Mouse (Mus musculus) kidney, postnatal 0 days (tissue): ENCODE measurements around the gene Arhgef10l. TPM values are rescaled to one million over a fixed set of nuclear protein-coding genes. Genes with fewer than 3 reads are reported as not detected.

Experiments used
- ATAC-seq: fragments of 200-750 bp; cut with Nextera tagmentation; replicated peaks from 2 replicates; pipeline ENCODE4 v1.8.0; 2017; ENCODE audit warnings: low read depth, moderate number of reproducible peaks, moderate TSS enrichment, moderate library complexity; ENCODE audit not compliant: low FRiP score
- DNase-seq: peaks from one replicate; pipeline ENCODE4 v3.0.0-alpha.2; 2016; ENCODE audit warnings: low spot score
- H3K27ac ChIP-seq: fragments of 300-500 bp; sonication (generic); 2 replicates; pipeline ENCODE4 v1.5.1; 2014; ENCODE audit warnings: mild to moderate bottlenecking
- H3K27me3 ChIP-seq: fragments of 300-500 bp; sonication (generic); 2 replicates; pipeline ENCODE4 v1.6.1; 2014; ENCODE audit warnings: low read length, mixed read lengths; ENCODE audit not compliant: insufficient read depth
- H3K36me3 ChIP-seq: fragments of 300-500 bp; sonication (generic); 2 replicates; pipeline ENCODE4 v1.6.1; 2014; ENCODE audit warnings: low read length, mixed read lengths; ENCODE audit not compliant: insufficient read depth
- H3K4me1 ChIP-seq: fragments of 300-500 bp; sonication (generic); replicated peaks from 2 replicates; pipeline ENCODE4 v1.6.1; 2014; ENCODE audit warnings: antibody characterized with exemption, low read length, mixed read lengths; ENCODE audit not compliant: insufficient read depth
- H3K4me2 ChIP-seq: fragments of 300-500 bp; sonication (generic); 2 replicates; pipeline ENCODE4 v1.6.1; 2014; ENCODE audit warnings: mild to moderate bottlenecking, low read length, moderate library complexity, mixed read lengths
- H3K4me3 ChIP-seq: fragments of 300-500 bp; sonication (generic); replicated peaks from 2 replicates; pipeline ENCODE4 v1.5.1; 2014; ENCODE audit warnings: low read depth, low read length
- H3K9ac ChIP-seq: fragments of 300-500 bp; sonication (generic); 2 replicates; pipeline ENCODE4 v1.6.1; 2014; ENCODE audit warnings: low read depth, low read length
- H3K9me3 ChIP-seq: fragments of 300-500 bp; sonication (generic); replicated peaks from 2 replicates; pipeline ENCODE4 v1.6.1; 2016; ENCODE audit warnings: low read length, inconsistent platforms, mixed read lengths
- CTCF ChIP-seq: IDR thresholded peaks from 2 replicates; pipeline ENCODE4 v1.5.1; 2016; ENCODE audit warnings: antibody characterized with exemption, low read depth, mild to moderate bottlenecking, moderate library complexity
- WGBS: fragments of 180-500 bp; shearing (Covaris S2); extraction: QIAGEN DNeasy Blood & Tissue Kit; methylation state at CpG from one replicate; pipeline ENCODE4 v1.1.7; 2014; 5-methylcytosine and 5-hydroxymethylcytosine counted together
- polyA plus RNA-seq: library from polyadenylated mRNA; unstranded; fragments of >200 nt; fragmentation: Nextera tagmentation; extraction: Ambion mirVana; gene quantifications from 2 replicates; pipeline ENCODE4 v1.2.1, GENCODE M21; 2015

The Arhgef10l gene
- polyA plus RNA-seq, 1 experiment from 2014 or later: 21.2 TPM

- Histone ChIP-seq H3K9me3 (no peaks in the 10 kb centered on the region), H3K9ac (no peak overlapping the region), H3K4me1 (peaks cover 2% of the 10 kb centered on the region), H3K4me3 (no peak overlapping the region), H3K27ac (no peak overlapping the region), H3K4me2 (no peak overlapping the region), H3K27me3 (no peaks in the 10 kb centered on the region), H3K36me3 (peaks cover 42% of the 10 kb centered on the region)
- ATAC-seq: no peak
- TF ChIP-seq CTCF: no peak
- 80% methylated on average over 7 of the region's 7 CpGs for WGBS
- DNase-seq: no peak
Observed at GRCm38 (mm10) chr4:140709111-140709510, 43.3 kb upstream of the Arhgef10l start.

GRCm38 (mm10) chr4:140708297-140708927 lies 42.6 kb upstream of the Arhgef10l start:
- WGBS: 69% methylated on average over 18 of the region's 18 CpGs
- DNase-seq (no peak), ATAC-seq (no peak)
- Histone ChIP-seq H3K9me3 (no peaks in the 10 kb centered on the region), H3K4me2 (no peak overlapping the region), H3K9ac (no peak overlapping the region), H3K36me3 (peaks cover 39% of the 10 kb centered on the region), H3K27me3 (no peaks in the 10 kb centered on the region), H3K27ac (no peak overlapping the region), H3K4me3 (no peak overlapping the region), H3K4me1 (no peaks in the 10 kb centered on the region; the same call in none of the 2 replicates)
- TF ChIP-seq CTCF: no peak

GRCm38 (mm10) chr4:140707615-140708014 lies 41.8 kb upstream of the Arhgef10l start:
- Histone ChIP-seq H3K27me3 (no peaks in the 10 kb centered on the region), H3K9ac (no peak overlapping the region), H3K4me3 (no peak overlapping the region), H3K4me1 (no peaks in the 10 kb centered on the region; the same call in 1 of the 2 replicates), H3K36me3 (peaks cover 32% of the 10 kb centered on the region), H3K9me3 (no peaks in the 10 kb centered on the region), H3K27ac (no peak overlapping the region), H3K4me2 (no peak overlapping the region)
- ATAC-seq (no peak), DNase-seq (no peak)
- 73% methylated on average over 4 of the region's 4 CpGs for WGBS
- no peak for TF ChIP-seq CTCF

GRCm38 (mm10) chr4:140704166-140704565 lies 38.4 kb upstream of the Arhgef10l start:
- Histone ChIP-seq H3K9ac (no peak overlapping the region), H3K4me2 (peak overlapping the region; percentile 93), H3K4me3 (no peak overlapping the region), H3K4me1 (peaks cover 15% of the 10 kb centered on the region; the same call in 1 of the 2 replicates), H3K27me3 (no peaks in the 10 kb centered on the region), H3K27ac (0 out of 2 replicates have a peak overlapping the region, but pooled peaks have one; percentile 13), H3K36me3 (peaks cover 6% of the 10 kb centered on the region; the same call in 1 of the 2 replicates), H3K9me3 (no peaks in the 10 kb centered on the region)
- TF ChIP-seq CTCF: no peak
- WGBS: 24% methylated on average over 4 of the region's 4 CpGs
- ATAC-seq: no peak
- DNase-seq: no peak

GRCm38 (mm10) chr4:140703636-140704035 lies 37.8 kb upstream of the Arhgef10l start:
- Histone ChIP-seq H3K36me3 (0 out of 2 replicates have a peak, but pooled peaks cover under 1% of the 10 kb centered on the region), H3K4me2 (peak overlapping the region; percentile 93), H3K4me1 (peaks cover 15% of the 10 kb centered on the region; the same call in 1 of the 2 replicates), H3K9ac (no peak overlapping the region), H3K9me3 (no peaks in the 10 kb centered on the region), H3K4me3 (peak overlapping the region; percentile 89; the same call in 1 of the 2 replicates), H3K27me3 (no peaks in the 10 kb centered on the region), H3K27ac (no peak overlapping the region)
- TF ChIP-seq CTCF: no peak
- 17% methylated on average over 8 of the region's 8 CpGs for WGBS
- DNase-seq (no peak), ATAC-seq (no peak)

GRCm38 (mm10) chr4:140702611-140703327 lies 37.0 kb upstream of the Arhgef10l start:
- TF ChIP-seq CTCF: no peak
- under 1% methylated on average over 49 of the region's 68 CpGs for WGBS
- Histone ChIP-seq H3K4me3 (peak overlapping the region; percentile 89), H3K4me2 (peak overlapping the region; percentile 93), H3K36me3 (no peaks in the 10 kb centered on the region), H3K27me3 (no peaks in the 10 kb centered on the region), H3K4me1 (peaks cover 15% of the 10 kb centered on the region; the same call in 1 of the 2 replicates), H3K9ac (peak overlapping the region; percentile 93), H3K9me3 (no peaks in the 10 kb centered on the region), H3K27ac (peak overlapping the region; percentile 94)
- ATAC-seq: peak; percentile 71
- DNase-seq: peak; percentile 82
